Mouse (Mus musculus) macrophage (primary cell): ENCODE data around the gene Togaram2. TPM values are rescaled to one million over a fixed set of nuclear protein-coding genes. Genes with fewer than 3 reads are reported as not detected.

Experiments
- H3K27ac ChIP-seq: fragments of 350-480 bp; formaldehyde crosslinking; 2 replicates; pipeline ENCODE4 v1.9.0; 2021
- H3K36me3 ChIP-seq: fragments of 350-480 bp; formaldehyde crosslinking; 2 replicates; pipeline ENCODE4 v1.9.0; 2021; ENCODE audit errors: inconsistent target
- H3K4me3 ChIP-seq: fragments of 350-480 bp; formaldehyde crosslinking; 2 replicates; pipeline ENCODE4 v1.9.0; 2021; ENCODE audit errors: inconsistent target
- H3K79me2 ChIP-seq: fragments of 350-480 bp; formaldehyde crosslinking; 2 replicates; pipeline ENCODE4 v1.9.0; 2021; ENCODE audit errors: inconsistent target
- WGBS: methylation state at CpG from one replicate; pipeline ENCODE4 v1.1.7; 2026; ENCODE audit warnings: inconsistent platforms; ENCODE audit not compliant: missing documents; 5-methylcytosine and 5-hydroxymethylcytosine counted together
- polyA plus RNA-seq: library from polyadenylated mRNA; stranded (reverse); fragments of 250-400 nt; gene quantifications from 3 replicates; pipeline ENCODE4 v1.2.4, GENCODE M21; 2018; ENCODE audit warnings: inconsistent platforms

The Togaram2 gene
- polyA plus RNA-seq, 1 experiment from 2014 or later, result not detected

GRCm38 (mm10) chr17:71693780-71694179 is 20.7 kb downstream of the Togaram2 start:
- Histone ChIP-seq H3K27ac (no peak overlapping the region), H3K36me3 (no peaks in the 10 kb centered on the region), H3K79me2 (no peaks in the 10 kb centered on the region), H3K4me3 (no peak overlapping the region)
- 84% methylated on average over 8 of the region's 8 CpGs for WGBS

DNA sequence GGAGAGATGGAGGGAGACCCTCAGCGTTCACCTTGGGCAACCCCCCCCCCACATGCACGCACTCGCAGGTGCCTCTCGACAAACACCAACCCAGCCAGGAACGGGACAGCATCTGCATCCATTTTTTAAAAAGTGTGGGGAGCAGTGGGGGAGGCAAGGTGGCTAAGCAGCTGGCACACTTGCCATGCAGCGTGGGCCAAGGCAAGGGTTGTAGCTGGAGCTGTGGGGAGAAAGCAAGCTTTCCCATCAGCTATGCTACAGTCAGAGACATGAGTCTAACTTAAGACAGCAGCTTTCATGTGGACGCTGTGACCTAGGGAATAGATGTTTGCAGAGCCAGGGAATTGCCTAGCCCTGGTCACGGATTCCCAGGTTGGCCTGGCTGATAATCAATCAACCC is 22.1 kb downstream of the Togaram2 start:
- no peak overlapping the region for H3K27ac ChIP-seq
- no peaks in the 10 kb centered on the region for H3K36me3 ChIP-seq
- no peak overlapping the region for H3K4me3 ChIP-seq
- H3K79me2 ChIP-seq, result no peaks in the 10 kb centered on the region
- 92% methylated on average over 8 of the region's 8 CpGs for whole genome bisulfite sequencing

GRCm38 (mm10) chr17:71695716-71696315 is 22.8 kb downstream of the Togaram2 start:
- Histone ChIP-seq H3K4me3 (no peak overlapping the region), H3K36me3 (no peaks in the 10 kb centered on the region), H3K27ac (no peak overlapping the region), H3K79me2 (no peaks in the 10 kb centered on the region)
- WGBS, result 93% methylated on average over 15 of the region's 15 CpGs

DNA sequence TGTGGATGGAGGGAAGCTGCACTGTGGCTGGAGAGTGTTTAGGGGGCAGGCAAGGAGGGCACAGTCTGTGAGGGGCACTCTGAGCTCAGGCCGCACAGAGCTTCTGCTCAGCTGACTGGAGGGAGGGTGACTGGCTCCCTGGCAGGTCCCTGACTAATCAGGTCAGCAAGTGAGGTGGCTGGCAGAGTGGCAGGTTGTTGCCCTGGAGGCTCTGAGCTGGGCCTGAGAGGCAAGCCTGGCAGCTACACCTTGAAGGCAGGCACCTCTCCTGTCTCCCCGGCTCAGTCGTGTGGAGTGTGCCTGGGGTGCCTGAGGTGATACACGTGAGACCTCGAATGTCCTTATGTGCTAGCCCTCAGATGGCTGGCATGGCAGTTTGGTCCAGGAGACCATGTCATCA is 23.3 kb downstream of the Togaram2 start:
- Histone ChIP-seq H3K4me3 (no peak overlapping the region), H3K27ac (no peak overlapping the region), H3K36me3 (no peaks in the 10 kb centered on the region), H3K79me2 (no peaks in the 10 kb centered on the region)
- WGBS, result 91% methylated on average over 4 of the region's 5 CpGs

DNA sequence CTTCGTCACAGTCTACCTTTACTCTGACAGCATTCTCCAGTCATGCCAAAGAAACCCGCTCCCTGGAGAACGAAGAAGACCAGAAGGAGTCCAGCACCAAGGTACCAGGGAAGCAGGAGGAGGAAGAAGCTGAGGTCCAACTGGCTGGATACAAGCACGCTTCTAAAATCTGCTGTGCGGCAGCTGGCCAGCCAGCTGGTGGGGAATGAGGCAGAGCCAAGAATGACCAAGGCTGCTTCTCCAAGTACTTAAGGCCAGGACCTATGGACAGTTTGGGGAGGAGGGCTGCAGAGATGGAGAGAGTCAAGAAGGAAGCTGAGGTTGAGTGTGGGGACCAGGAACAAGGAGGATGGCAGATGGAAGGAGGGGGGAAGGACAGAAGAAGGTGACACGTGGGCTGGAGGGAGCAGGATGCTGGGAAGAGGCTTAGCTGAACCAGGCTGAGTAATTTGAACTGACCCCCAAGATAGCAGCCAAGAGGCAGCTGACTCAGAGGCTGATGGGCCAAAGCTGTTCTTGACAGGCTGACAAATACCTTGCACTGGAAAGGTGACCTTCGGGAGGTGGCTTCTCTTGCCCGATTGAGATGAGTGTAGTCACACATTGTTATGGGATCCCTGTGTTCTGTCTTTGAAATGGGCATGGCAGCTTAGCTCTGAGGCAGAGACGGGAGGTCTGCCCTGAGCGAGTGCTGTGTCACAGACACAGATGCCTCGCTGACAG is 25.0 kb downstream of the Togaram2 start:
- H3K4me3 ChIP-seq, result no peak overlapping the region
- WGBS, result 87% methylated on average over 11 of the region's 11 CpGs

DNA sequence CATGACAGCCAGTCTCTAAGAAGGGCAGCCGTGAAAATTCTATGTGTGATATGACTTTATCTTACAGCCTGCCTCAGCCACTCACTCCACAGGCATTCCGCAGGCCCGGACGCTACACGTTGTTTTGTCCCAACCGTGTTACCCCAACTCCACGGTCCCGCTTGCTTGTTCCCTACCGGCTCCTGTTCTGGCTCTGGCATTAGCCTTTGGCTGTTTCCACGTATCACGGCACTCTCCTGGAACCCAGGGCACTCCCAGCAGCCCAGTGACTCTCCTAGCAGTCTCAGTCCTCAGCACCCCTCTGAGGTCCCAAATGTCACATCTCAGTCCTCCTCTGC is 25.5 kb downstream of the Togaram2 start:
- 95% methylated on average over 11 of the region's 11 CpGs for WGBS
- H3K36me3 ChIP-seq, result no peaks in the 10 kb centered on the region
- no peaks in the 10 kb centered on the region for H3K79me2 ChIP-seq
- H3K27ac ChIP-seq, result no peak overlapping the region
- H3K4me3 ChIP-seq, result no peak overlapping the region

More for the DNA sequence above, 25.0 kb downstream of the Togaram2 start:
- Histone ChIP-seq H3K27ac (no peak overlapping the region), H3K79me2 (no peaks in the 10 kb centered on the region), H3K36me3 (no peaks in the 10 kb centered on the region)

GRCm38 (mm10) chr17:71705113-71705512 is 32.1 kb downstream of the Togaram2 start:
- no peak overlapping the region for H3K27ac ChIP-seq
- 72% methylated on average over 1 of the region's 1 CpGs for whole genome bisulfite sequencing
- H3K4me3 ChIP-seq, result no peak overlapping the region
- H3K79me2 ChIP-seq, result no peaks in the 10 kb centered on the region
- H3K36me3 ChIP-seq, result no peaks in the 10 kb centered on the region

DNA sequence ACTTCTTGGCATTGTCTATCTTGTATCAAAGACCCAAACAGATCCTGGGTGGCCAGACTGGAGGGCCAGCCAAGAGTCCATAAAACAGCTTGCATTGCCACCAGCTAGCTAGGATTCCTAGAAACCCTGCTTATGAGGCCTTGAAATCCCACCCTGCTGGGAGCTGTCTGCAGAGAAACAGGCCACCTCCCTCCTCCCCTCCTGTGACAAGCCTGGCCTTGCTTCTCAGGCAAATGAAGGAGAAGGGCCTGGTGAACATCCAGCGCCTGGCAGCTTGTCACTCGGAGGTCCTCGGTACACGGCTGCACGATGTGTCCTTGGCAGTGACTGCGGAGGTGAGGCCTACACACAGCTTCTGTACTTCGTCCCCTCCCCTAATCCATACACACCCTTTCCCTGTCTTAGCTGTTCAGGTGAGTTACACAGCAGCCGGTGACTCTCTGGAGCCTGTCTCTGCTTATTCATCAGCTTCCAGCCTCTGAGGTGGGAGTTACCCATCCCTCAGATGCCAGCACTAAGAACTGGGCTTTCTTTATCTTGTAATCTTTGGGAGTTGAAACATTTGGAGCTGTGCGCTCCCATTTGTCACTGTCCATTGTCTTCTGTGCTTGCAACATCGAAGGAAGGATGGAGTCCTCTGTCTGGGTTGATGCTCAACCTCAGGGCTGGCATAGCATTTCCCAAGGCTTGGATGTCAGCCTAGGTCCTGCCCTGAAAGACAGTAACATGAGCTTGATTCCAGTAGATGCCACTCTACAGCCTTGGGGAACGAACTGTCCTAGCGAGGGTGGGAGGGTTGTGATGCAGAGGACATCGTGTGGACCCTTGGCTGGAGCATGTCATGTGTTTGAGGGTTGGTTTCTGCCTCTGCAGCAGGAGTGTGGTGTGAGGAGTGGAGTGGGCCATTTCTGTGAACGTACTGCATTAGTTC is 32.8 kb downstream of the Togaram2 start:
- no peak overlapping the region for H3K27ac ChIP-seq
- no peak overlapping the region for H3K4me3 ChIP-seq
- no peaks in the 10 kb centered on the region for H3K79me2 ChIP-seq
- 95% methylated on average over 14 of the region's 14 CpGs for WGBS
- no peaks in the 10 kb centered on the region for H3K36me3 ChIP-seq

- Histone ChIP-seq H3K36me3 (no peaks in the 10 kb centered on the region), H3K79me2 (no peaks in the 10 kb centered on the region), H3K4me3 (no peak overlapping the region), H3K27ac (no peak overlapping the region)
- 56% methylated on average over 4 of the region's 4 CpGs for WGBS
Observed at GRCm38 (mm10) chr17:71707715-71708114, 34.7 kb downstream of the Togaram2 start.

DNA sequence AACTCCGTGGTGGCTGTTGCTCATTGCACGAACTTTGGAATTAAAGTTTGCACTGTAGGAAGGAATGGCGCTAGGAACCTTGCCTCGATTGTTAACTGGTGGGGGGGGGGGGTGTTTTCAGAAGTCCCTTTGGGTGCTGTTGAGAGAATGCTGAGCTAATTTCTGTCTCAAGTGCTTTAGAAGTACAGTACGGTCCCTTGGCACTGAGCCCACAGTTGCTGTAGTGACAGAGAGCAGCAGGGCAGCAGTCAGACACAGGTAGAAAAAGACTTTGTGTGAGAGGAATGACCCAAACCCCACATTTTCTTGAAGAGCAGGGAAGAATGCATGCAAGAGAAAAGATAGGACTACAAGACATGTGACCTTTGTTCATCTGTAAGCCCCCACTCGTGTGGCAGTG is 39.2 kb downstream of the Togaram2 start:
- Histone ChIP-seq H3K36me3 (no peaks in the 10 kb centered on the region), H3K27ac (no peak overlapping the region), H3K79me2 (no peaks in the 10 kb centered on the region), H3K4me3 (no peak overlapping the region)
- 82% methylated on average over 6 of the region's 6 CpGs for WGBS

GRCm38 (mm10) chr17:71715034-71715433 is 42.0 kb downstream of the Togaram2 start:
- Histone ChIP-seq H3K27ac (no peak overlapping the region), H3K36me3 (no peaks in the 10 kb centered on the region), H3K4me3 (no peak overlapping the region), H3K79me2 (no peaks in the 10 kb centered on the region)
- 83% methylated on average over 3 of the region's 3 CpGs for WGBS

GRCm38 (mm10) chr17:71717881-71718625 is 45.0 kb downstream of the Togaram2 start:
- no peak overlapping the region for H3K4me3 ChIP-seq
- 87% methylated on average over 6 of the region's 8 CpGs for WGBS
- no peak overlapping the region for H3K27ac ChIP-seq
- no peaks in the 10 kb centered on the region for H3K36me3 ChIP-seq
- no peaks in the 10 kb centered on the region for H3K79me2 ChIP-seq

- Histone ChIP-seq H3K4me3 (no peak overlapping the region), H3K36me3 (no peaks in the 10 kb centered on the region), H3K79me2 (no peaks in the 10 kb centered on the region), H3K27ac (no peak overlapping the region)
Observed at GRCm38 (mm10) chr17:71720434-71720833, 47.4 kb downstream of the Togaram2 start.

- Histone ChIP-seq H3K27ac (no peak overlapping the region), H3K36me3 (no peaks in the 10 kb centered on the region), H3K4me3 (no peak overlapping the region)
Observed at GRCm38 (mm10) chr17:71721019-71721418, 48.0 kb downstream of the Togaram2 start.

More at GRCm38 (mm10) chr17:71721019-71721418, 48.0 kb downstream of the Togaram2 start:
- no peaks in the 10 kb centered on the region for H3K79me2 ChIP-seq
- 74% methylated on average over 3 of the region's 3 CpGs for WGBS
